Mouse (Mus musculus): Measurements from ENCODE around the gene Coro6.

Coro6 gene

GRCm38 (mm10) chr11:77462283-77463100 is at the start of gene Coro6:
Coro6 (plus strand) TSS chr11:77462411.
- CTCF ChIA-PET: interaction anchor here (0.7 kb wide), 1 partner anchor 213 kb away, joined by 3 read pairs; no protein-coding TSS in a partner anchor

DNA sequence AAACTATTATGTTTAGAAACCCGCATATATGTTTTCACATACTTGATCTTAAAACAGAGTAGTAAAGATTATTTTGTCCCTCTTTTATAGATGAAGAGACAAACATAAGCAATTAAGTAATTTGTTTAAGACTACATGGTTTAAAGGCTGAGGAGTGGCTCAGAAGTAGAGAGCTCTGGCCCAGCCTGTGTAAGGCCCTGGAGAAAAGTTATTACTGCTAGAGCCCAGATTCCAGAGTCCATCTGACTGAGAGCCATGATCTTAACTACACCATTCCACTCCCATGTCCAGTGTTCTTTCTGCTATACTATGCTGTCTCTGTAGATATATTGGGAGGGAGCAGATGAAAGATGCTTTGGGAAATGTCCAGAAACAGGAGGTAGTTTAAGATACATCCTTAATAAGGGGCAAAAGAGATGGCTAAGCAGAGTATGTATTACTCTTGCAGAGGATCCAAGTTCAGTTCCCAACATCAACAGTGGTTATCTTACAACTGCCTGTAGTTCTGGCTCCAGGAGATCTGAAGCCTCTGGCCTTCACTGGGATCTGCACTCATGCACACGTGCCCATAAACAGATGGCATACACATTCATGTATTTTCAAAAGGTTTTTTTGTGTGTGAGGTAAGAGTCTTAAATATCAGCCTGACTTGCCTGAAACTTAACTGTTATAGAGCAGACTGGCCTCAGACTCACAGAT is 47.9 kb upstream of the Coro6 start:
- CTCF ChIA-PET: no interaction called here

DNA sequence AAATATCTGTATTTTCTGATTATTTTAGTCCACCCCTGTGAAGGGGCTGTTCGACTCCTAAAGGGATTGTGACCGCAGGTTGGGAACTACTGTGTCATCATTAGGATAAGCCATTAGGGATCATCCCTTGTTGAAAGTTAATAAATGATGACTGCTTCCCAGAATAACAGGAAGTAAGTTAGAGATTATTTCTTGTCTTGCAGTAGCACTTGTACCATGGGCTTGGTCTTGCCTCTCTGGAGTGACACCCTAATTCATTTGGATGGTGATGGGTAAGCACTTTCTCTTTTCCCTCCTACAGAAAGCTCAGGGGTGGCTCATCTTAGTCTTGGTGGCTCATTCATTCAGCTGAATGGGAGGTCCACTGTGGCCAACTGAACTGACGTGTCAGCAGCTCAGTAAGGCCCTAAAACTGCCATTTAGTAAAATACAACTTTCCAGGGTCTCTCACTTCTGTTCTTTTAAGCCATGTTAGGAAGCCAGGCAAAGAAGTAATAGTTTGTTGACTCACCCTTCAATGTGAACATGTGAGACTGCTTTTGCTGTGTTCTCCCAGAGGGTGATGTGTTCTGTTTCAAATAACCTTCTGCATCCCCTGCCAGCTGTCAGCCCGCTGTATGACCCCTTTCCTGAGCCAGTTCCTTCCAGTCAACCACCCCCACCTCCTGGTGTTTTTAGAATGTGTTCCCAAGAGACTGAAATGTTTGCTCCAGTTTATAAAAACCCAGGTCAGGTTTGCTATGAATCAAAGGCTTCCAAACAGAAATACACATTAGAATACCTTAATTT is 45.8 kb upstream of the Coro6 start:
- CTCF ChIA-PET: no interaction called here

DNA sequence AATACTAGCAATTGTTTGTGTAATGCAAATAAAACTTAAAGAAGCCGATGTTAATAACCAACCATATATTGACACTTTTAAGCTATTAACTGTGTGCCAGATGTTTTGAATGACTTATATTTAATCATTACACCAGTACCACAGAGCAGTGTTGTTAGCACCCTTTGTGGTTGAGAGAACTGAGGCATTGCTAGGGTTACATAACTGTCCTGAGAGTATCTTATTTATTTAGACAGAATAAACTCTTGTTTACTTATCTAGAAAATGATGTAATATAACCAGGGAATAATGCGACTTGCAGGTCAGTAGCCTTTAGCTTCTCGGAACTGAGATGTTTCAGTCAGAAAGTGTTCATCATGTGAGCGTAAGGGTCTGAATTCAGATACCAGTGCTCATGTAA is 44.2 kb upstream of the Coro6 start:
- CTCF ChIA-PET: interaction anchor here (0.7 kb wide), 1 partner anchor 21 kb away, joined by 5 read pairs; no protein-coding TSS in a partner anchor

DNA sequence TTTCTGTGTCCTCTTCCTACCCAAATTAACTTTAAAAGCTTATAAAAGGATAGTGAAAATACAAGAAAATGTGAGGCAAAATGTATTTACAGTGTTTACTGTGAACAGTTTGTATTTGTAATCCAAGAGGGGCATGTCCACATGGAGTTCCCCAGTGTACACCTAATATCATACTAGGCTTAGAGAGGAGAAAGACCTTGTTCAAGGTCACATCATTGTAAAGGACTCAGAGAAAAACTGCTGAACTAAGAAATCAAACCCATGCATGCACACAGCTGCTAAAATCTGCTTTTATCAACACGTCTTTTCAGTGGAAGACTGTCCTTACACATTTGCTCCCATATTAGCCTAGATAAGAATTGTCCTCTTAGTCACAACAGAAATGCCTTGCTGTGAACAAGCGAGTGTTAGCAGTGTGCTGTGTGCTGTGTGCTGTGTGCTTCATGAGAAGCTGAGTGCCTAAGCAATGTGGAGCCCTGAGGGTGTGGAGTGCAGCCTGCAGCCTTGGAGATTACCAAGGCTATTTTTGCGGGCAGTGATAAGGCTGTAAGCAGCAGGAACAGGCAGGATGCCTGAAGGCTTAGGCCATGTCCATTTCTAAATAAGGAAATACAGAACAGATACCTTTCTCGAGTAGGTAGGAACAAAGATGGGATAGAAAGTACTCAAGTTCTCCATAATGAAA is 38.9 kb upstream of the Coro6 start:
- CTCF ChIA-PET: no interaction called here

DNA sequence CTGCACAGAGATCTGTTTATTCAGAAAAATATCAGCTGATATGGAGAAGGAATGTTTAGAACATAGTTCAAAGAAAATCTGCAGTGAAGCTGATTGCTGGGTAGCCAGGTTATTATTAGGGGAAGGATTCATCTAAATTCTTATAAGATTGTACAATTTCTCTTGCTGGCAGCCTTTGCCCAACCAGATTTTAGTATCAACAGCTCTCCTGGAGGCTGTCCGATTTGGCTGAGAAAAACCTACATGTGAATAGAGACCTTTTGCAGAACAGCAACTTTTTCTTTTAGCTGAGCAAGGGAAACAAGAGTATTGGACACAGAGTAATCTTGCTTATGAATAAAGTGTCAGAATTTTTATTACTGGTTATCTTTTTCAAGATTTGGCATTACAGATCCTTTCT is 33.8 kb upstream of the Coro6 start:
- CTCF ChIA-PET: no interaction called here

GRCm38 (mm10) chr11:77437026-77437425 is 25.2 kb upstream of the Coro6 start:
- CTCF ChIA-PET: no interaction called here

DNA sequence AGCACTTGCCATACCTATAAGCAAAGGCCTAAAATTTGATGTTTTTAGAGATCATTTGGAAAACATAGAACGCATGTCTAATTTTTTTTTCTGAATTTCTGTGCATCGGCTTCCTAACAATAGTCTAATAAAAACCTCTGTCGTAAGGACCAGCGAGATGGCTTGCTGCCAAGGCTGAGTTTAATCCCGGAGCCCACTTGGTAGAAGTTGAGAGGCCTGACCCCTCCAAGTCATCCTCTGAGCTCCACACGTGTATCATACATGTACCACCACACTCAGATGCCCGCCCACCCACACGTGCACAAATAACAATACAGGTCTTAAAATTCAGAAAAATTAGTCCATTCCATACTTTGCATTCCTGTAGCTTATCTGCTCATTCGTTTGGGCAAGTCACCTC is 22.1 kb upstream of the Coro6 start:
- CTCF ChIA-PET: interaction anchor here (1.3 kb wide), 1 partner anchor 19 kb away, joined by 3 read pairs; no protein-coding TSS in a partner anchor

- CTCF ChIA-PET: interaction anchor here (0.6 kb wide), 1 partner anchor 123 kb away, joined by 42 read pairs; no protein-coding TSS in a partner anchor
These were observed 21.2 kb upstream of the Coro6 start for GRCm38 (mm10) chr11:77441020-77441419.

DNA sequence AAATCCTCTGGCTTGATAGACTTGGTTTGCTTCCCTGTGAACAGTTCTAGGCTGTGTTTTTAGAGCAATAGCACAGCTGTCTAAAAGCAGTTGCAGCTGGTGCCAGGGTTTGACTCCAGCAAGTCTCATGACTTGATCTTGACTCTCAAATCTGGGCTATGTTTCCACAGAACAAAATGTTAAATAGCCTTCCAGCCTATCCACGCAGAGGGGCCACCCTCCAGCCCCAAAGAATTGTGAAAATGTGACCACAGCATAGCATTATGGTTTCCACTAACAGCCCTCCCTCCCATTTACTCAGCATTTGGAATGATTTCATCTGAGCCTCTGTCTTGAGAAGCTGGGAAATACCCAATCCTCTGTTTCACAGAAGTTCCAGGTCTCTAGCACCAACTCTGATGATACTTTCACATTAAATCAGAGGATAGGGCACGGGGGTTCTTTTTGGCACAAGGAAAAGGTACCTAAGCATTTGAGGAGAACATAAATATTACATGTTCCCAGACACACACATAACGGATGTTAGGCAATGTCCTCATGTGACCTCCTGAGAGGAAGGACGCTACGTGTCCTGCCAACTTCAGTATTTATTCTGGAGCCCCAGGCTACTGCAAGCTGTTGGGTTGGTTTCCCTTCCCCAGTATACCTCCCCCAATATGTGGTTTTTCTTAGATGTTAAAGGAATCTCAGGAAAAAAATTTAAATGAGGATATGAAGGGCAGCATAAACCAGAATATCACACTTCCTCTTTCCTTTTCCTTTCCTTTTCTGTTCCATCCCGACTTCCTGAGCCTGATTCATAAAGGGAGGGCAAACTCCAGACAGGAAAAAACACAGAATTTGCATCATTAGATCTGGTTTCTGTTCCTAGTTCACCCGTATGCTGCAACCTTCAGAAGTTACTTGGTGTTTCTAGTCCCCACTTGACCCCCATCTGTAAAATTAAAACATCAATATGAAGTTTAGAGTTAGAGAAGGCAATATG is 19.7 kb upstream of the Coro6 start:
- CTCF ChIA-PET: no interaction called here

DNA sequence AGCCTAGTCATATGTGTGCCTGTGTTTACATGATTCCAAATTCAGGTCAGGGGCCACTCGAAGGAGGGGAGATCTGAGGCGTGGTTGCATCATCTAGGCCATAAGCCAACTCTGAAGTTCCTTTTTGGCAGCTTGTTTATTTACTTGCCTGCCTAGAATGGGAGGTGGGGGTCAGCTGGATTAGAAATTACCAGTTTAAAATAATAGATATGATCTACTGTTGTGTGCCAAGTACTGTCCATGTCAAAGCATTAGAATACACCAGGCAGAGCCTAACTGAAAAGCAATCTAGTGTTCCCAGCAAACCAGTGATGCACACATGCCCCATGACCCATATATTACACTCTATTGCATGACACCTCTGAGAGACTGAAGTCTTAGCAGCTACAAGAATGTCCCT is 17.3 kb upstream of the Coro6 start:
- CTCF ChIA-PET: no interaction called here

DNA sequence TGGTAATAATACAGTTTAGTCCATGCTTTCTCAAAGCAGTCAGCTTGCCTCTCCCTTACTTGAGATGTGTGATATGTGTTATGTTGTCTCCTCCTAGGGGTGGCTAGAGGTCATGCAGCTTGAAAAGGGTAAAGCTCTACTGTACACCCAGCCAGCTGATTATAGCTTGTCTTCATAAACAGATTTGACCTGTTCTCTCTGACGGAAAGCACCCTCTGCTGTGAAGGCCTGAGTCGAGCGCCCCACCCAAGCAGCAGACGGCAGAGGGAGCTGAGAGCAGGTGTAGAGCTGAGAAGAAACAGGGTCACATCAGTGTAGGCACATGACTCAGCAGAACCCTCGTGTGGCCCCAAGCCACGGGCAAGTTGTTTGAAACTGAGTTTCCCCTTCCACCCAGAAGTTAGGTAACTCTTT is 15.6 kb upstream of the Coro6 start:
- CTCF ChIA-PET: no interaction called here

DNA sequence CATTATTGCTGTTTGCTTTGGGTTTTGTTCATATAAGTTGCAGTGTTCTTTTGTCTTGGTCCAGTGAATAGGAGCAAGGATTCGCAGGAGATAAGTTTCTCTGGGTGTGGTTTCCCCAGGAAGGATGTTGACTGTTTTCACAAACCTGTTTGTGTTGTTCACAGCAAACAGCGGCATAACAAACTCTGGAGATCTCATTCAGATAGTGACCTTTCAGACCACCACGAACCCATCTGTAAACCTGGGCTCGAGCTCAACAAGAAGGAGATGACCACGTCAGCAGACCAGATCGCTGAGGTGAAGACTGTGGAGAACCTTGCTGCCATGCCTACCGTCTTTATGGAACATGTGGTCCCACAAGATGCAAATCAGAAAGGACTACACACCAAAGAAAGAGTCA is 13.0 kb upstream of the Coro6 start:
- CTCF ChIA-PET: no interaction called here

DNA sequence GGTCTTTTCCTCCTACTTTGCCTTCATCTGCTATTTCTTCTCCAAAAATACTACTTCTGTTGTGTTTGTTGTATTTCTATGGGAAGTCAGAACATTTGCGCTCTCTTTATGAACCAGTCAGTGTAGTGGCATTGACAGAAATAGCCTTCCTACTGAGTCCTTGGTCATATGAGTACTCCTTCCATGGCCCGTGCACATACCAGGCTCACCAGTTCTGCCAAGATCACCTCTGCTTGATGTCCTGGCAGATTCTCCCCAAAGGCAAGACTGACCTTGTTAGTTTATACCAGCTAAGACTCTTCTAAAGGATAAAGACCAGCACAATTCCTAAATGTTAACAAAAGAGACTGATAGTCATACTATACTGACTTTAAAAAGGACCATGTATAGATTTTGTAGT is 10.5 kb upstream of the Coro6 start:
- CTCF ChIA-PET: no interaction called here

DNA sequence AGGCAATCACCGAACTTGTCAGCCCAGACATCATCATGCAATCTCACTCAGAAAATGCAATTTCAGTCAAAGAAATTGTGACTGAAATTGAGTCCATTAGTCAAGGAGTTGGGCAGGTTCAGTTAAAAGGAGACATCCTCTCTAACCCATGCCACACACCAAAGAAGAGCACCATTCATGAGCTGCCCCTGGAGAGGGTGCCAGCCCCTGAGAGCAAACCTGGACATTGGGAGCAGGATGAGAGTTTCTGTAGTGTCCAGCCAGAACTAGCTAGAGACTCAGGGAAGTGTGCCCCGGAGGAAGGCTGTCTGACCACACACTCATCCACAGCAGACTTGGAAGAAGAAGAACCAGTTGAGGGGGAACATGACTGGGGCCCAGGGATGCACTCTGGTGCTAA is 8.8 kb upstream of the Coro6 start:
- CTCF ChIA-PET: interaction anchor here (0.6 kb wide), 1 partner anchor 43 kb away, joined by 15 read pairs; no protein-coding TSS in a partner anchor

- CTCF ChIA-PET: interaction anchor here (1.1 kb wide), 1 partner anchor 72 kb away, joined by 4 read pairs; no protein-coding TSS in a partner anchor
These were observed 6.3 kb upstream of the Coro6 start for GRCm38 (mm10) chr11:77455770-77456510.

GRCm38 (mm10) chr11:77456866-77457265 is 5.3 kb upstream of the Coro6 start:
- CTCF ChIA-PET: interaction anchor here (1.1 kb wide), 1 partner anchor 71 kb away, joined by 4 read pairs; no protein-coding TSS in a partner anchor

GRCm38 (mm10) chr11:77461856-77462255 is 355 bp upstream of the Coro6 start:
- CTCF ChIA-PET: interaction anchor here (0.7 kb wide), 1 partner anchor 213 kb away, joined by 3 read pairs; no protein-coding TSS in a partner anchor

DNA sequence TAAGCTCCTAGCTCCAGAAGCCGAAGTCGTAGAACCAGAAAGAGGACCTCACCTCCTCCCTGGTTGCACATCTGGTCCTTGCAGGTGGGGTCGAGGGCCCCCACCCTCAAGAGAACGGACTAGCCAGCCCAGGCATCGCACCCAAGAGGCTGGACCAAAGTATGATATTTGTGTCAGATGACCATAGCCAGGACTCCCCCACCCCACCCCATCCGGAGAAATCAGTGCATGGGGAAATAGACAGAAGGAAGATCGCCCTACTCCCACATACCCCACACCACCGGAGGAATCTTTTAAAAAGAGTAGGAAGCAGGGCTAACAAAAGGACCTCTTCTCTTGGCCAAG is 862 bp downstream of the Coro6 start:
- CTCF ChIA-PET: no interaction called here

DNA sequence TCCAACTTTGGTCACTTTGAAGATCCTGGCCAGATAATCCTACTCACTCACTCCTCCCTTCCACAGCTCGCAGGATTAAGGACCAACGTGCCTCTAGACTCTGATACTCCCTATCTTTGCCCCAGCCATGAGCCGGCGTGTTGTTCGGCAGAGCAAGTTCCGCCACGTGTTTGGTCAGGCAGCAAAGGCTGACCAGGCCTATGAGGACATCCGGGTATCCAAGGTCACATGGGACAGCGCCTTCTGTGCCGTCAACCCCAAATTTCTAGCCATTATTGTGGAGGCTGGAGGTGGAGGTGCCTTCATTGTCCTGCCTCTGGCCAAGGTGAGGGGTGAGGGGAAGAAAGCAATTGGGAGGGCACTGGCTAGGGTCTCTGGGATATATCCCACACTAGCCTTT is 1.6 kb downstream of the Coro6 start:
- CTCF ChIA-PET: no interaction called here
